Mouse (Mus musculus): ENCODE data around the gene Zfp316.

GRCm38 (mm10) chr5:143265409-143265808 lies 4.4 kb downstream of the Zfp316 start:
- TF ChIP-seq CTCF (IDR thresholded peaks at IDR 0.05 in 2 of 3, conservative IDR thresholded peaks at IDR 0.05 in 1 of 3; ENCODE audit: control insufficient read depth in 1 of 3, insufficient read depth in 1 of 3, low read depth in 2 of 3, low read length in 3 of 3, poor library complexity in 1 of 3, severe bottlenecking in 1 of 3) (no peak), POLR2A (IDR thresholded peaks at IDR 0.05; ENCODE audit: control insufficient read depth in 1 of 2, insufficient read depth in 1 of 2, low read depth in 1 of 2, low read length in 2 of 2, poor library complexity in 1 of 2) (no peak), MXI1 (IDR thresholded peaks at IDR 0.05; ENCODE audit: low read depth, low read length) (no peak), MEF2A (IDR thresholded peaks at IDR 0.05; ENCODE audit: extremely low read depth, insufficient replicate concordance, low read depth, low read length, poor library complexity, severe bottlenecking) (no peak), GATA1 (IDR thresholded peaks at IDR 0.05; ENCODE audit: low read depth, low read length) (no peak), TAL1 (IDR thresholded peaks at IDR 0.05; ENCODE audit: low read length) (no peak), CHD2 (IDR thresholded peaks at IDR 0.05; ENCODE audit: low read length) (no peak), ZMIZ1 (IDR thresholded peaks at IDR 0.05; ENCODE audit: low read depth, low read length) (no peak), CHD1 (IDR thresholded peaks at IDR 0.05; ENCODE audit: low read depth, low read length) (no peak), NRF1 (IDR thresholded peaks at IDR 0.05; ENCODE audit: insufficient read depth, low read depth, low read length, poor library complexity, severe bottlenecking) (no peak)
